In genomic region chr5:76304452-76305341, GRCm38 (mm10) we compare ENCODE assay signal across 8 mouse cellular contexts. TPM values are rescaled to one million over a fixed set of nuclear protein-coding genes. Genes with fewer than 3 reads are reported as not detected.
A peak's percentile ranks its signal among the peaks of the same experiment; 100 is the strongest.
DNase-seq lines count a peak whose midpoint lies in the region; ATAC-seq lines count a peak whose summit lies in the region.

Gene Clock, minus strand, starts transcription at chr5:76304792.

- peak; percentile 90 for ATAC-seq in hindbrain, embryonic 12.5 days (ENCODE audit: low FRiP score)

- under 1% methylated on average over 80 of the region's 104 CpGs for WGBS in hindbrain, embryonic 12.5 days

- peak; percentile 95 for DNase-seq in NIH3T3 (ENCODE audit: low read depth)
- DNase-seq in cerebellum, adult 9-10 months: peak; percentile 89
- peak; percentile 84 to 86 for DNase-seq in frontal cortex, postnatal 14 days (ENCODE audit: low spot score in 2 of 2)
- DNase-seq in layer of hippocampus, postnatal 25 days (ENCODE audit: extremely low spot score in 1 of 2, low spot score in 1 of 2): peak; percentile 85 to 93
- DNase-seq in lung, postnatal 14 days: peak; percentile 90
- peak; percentile 91 for DNase-seq in ovary, postnatal 36 days (ENCODE audit: low spot score)
- peak; percentile 86 for DNase-seq in thymus, postnatal 14 days

- H3K36me3 ChIP-seq in hindbrain, embryonic 12.5 days: no peaks in the 10 kb centered on the region

- peak within 1 kb of the TSS; percentile 99 for H3K27ac ChIP-seq in hindbrain, embryonic 12.5 days

- H3K27me3 ChIP-seq in hindbrain, embryonic 12.5 days: no peaks in the 10 kb centered on the region

- peaks cover 19% of the 10 kb centered on the region for H3K4me1 ChIP-seq in hindbrain, embryonic 12.5 days

- peak within 1 kb of the TSS; percentile 86 for H3K4me2 ChIP-seq in hindbrain, embryonic 12.5 days (replicated peaks)

- H3K4me3 ChIP-seq in hindbrain, embryonic 12.5 days: peak within 1 kb of the TSS; percentile 99

- H3K9me3 ChIP-seq in hindbrain, embryonic 12.5 days (replicated peaks): no peaks in the 10 kb centered on the region

- H3K9ac ChIP-seq in hindbrain, embryonic 12.5 days: peak within 1 kb of the TSS; percentile 95

RNA-seq across cellular contexts. Expression of gene Clock, which starts in this region (rescaled TPM):
- 15.0 and 15.8 TPM in 2 replicates for polyA plus RNA-seq in hindbrain, embryonic 12.5 days (2016; fragmentation: Nextera tagmentation; extraction: Ambion mirVana)
- total RNA-seq in layer of hippocampus, postnatal 25 days (2021): 10 to 100 TPM; 45.2 to 50.3 TPM

Comparison
In these comparisons a context has a peak if more than half of its experiments do, and no peak if none do; other contexts are left out.
1. Peak in every context shown above with its lines: DNase-seq, ATAC-seq, H3K4me3 ChIP-seq and H3K27ac ChIP-seq.